Mouse (Mus musculus) brown adipose tissue, adult 24 weeks (tissue): ENCODE data around the gene Map3k12. TPM values are rescaled to one million over a fixed set of nuclear protein-coding genes. Genes with fewer than 3 reads are reported as not detected.

Experiments
- H3K27ac ChIP-seq: fragments of 200-500 bp; replicated peaks from 2 replicates; pipeline ENCODE4 v1.5.1; 2012; ENCODE audit warnings: low read depth, mild to moderate bottlenecking, low read length
- H3K4me1 ChIP-seq: fragments of 200-500 bp; 2 replicates; pipeline ENCODE4 v1.6.1; 2012; ENCODE audit warnings: low read length, mixed read lengths; ENCODE audit not compliant: control insufficient read depth, insufficient read depth, insufficient read length
- H3K4me3 ChIP-seq: fragments of 200-500 bp; 2 replicates; pipeline ENCODE4 v1.5.1; 2012; ENCODE audit warnings: low read depth, mild to moderate bottlenecking, low read length, moderate library complexity; ENCODE audit not compliant: insufficient read depth
- polyA plus RNA-seq: library from polyadenylated mRNA; stranded (reverse); fragments of >200 nt; gene quantifications from 2 replicates; pipeline ENCODE4 v1.2.4, GENCODE M21; 2012; ENCODE audit not compliant: missing spikeins, insufficient read depth, insufficient read length

Map3k12 gene
- polyA plus RNA-seq, 1 experiment: 1.9 TPM

DNA sequence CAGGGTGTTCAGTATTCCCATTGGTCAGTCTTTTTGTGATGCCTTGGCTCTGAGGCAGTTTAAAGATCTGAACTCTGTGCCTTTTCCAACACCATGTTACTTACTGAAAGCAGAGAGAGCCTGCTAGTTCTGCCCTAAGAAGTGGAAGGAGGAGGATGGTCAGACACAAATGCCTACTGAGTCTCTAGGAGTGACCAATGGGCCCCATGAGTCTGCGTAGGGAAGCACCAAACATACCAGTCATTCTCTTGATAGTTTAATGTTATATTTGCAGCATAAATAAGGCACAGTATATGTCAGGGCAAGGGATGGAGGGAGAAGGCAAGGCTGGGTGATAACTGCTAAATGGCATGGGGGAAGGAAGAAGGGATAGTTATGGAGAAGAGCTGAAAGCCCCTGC is 11.5 kb upstream of the Map3k12 start:
- Histone ChIP-seq H3K27ac (no peak overlapping the region), H3K4me1 (no peaks in the 10 kb centered on the region), H3K4me3 (no peak overlapping the region)

DNA sequence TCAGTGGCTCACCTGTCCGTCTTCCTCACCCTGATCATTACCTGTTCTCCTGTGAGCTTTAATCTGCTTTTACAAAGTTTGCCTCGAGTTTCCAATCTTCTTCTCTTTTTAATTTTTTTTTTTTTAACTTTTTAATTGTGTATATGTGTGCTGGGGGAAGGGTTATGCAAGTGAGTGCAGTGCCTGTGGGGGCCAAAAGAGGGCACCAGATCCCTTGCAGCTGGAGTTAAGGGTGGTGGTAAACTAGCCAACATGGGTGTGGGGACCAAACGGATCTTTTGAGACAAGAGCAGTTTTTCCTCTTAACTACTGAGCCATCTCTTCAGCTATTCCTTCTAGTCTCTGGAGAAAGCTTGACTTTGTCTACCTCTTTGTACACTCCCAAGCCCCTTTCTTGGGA is 11.1 kb upstream of the Map3k12 start:
- no peaks in the 10 kb centered on the region for H3K4me1 ChIP-seq

DNA sequence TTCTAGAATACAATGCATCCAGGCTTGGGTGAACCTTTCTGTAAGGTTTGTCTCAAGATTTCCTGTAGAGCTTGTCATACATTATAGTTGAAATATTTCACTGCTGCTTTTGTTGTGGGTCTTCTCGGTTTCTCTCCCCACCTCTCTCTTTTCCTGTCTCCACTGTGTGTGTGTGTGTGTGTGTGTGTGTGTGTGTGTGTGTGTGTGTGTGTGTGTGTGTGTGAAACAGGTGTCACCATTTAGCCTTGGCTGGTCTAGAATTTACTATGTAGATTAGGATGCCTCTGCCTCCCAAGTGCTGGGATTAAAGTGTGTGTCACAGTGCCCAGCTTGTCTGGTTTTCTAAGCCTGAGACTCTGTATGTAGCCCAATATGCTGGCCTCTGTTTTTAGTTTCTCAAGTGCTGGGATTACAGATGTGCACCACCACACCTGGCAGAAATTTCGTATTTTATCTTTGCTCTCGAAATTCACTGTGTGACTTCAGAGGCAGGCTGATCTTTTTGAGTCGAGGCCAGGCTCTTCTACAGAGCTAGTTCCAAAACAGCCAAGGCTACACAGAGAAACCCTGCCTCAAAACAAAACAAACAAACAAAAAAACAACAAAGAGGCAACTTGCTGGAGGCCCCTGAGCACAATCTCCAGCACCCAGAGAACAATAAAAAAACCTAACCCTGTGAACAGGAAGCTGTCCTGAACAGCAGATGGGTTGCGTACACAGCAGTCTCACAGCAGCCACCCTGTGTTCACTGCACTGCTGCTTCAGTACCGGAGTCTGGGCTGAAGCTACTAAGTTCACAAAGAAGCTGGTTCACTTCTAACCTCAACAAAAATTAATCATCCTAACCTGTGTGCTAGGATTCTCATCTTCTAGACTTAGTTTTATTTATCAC is 9.5 kb upstream of the Map3k12 start:
- no peaks in the 10 kb centered on the region for H3K4me1 ChIP-seq
- H3K27ac ChIP-seq: no peak overlapping the region
- no peak overlapping the region for H3K4me3 ChIP-seq

More for the DNA sequence above, 11.1 kb upstream of the Map3k12 start:
- Histone ChIP-seq H3K27ac (no peak overlapping the region), H3K4me3 (no peak overlapping the region)

DNA sequence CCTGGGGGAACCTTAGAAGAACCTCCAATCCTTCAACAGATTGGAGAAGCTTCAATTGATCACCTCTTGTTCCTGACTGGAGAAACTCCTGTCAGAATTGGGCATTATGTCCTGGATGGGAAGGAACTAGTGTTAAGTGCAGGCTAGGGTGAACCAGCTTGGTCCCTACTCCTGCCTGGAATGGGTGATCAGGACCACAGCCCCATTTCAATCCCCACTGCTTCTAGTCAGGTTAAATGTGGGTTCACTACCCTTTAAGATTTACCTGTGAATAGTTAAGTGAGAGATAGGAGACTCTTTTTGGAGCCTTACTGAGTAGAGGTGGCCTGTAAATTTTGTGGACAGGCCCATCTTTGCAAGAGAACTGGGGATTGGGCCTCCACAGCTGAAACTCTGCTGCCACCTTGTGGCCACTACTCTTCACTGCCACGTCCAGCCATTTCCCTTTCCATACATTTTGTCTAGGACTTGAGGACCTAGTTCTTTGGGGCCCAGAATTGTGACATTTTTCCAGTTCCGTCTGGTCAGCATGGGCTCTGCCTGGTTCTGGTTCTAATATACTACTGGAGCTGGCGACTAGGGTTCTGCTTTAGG is 8.1 kb upstream of the Map3k12 start, which contains the start of gene Npff:
Gene Npff (minus strand): TSS at position 51 of the 594 bp plus-strand sequence.
- no peak within 1 kb of the TSS for H3K4me3 ChIP-seq
- no peaks in the 10 kb centered on the region for H3K4me1 ChIP-seq
- no peak within 1 kb of the TSS for H3K27ac ChIP-seq

DNA sequence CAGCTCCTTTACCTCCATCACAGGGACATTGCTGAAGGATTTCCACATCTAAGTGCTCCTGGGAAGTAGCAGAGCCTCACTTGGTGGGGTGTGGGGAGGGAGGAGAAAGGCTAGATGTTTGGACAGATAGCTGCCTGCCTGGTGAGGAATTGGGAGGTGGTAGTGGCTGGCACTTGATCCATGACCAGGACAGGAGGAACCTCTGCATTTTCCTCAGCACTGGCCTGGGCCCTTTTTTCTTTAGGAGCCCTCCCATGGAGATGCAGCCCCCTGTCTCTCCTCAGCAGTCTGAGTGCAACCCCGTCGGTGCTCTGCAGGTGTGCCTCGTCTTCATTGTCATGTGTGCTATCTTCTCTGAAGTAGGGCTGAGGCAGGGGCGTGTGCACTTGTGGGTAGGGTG is 4.6 kb upstream of the Map3k12 start:
- Histone ChIP-seq H3K4me1 (no peaks in the 10 kb centered on the region; the same call in 1 of the 2 replicates), H3K27ac (no peak overlapping the region), H3K4me3 (no peak overlapping the region)

DNA sequence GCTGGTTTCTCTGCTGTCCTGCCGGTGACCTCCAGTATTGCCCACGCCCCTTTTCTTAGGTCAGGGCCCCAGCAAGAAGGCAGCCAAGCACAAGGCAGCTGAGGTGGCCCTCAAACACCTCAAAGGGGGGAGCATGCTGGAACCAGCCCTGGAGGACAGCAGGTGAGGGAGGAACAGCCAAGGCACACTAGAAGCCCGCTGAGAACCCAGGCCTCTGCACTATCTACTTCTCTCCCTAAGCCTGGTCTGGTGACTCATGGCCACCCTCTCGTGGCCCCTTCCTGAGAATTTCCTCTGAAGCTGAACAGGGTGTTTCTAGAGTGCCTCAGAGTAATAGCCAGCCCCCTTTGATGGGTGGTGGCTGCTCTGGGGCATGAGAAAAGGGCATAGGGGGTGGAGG is 3.6 kb upstream of the Map3k12 start:
- no peak overlapping the region for H3K27ac ChIP-seq
- H3K4me3 ChIP-seq: no peak overlapping the region
- peaks cover 4% of the 10 kb centered on the region; the same call in 1 of the 2 replicates for H3K4me1 ChIP-seq

DNA sequence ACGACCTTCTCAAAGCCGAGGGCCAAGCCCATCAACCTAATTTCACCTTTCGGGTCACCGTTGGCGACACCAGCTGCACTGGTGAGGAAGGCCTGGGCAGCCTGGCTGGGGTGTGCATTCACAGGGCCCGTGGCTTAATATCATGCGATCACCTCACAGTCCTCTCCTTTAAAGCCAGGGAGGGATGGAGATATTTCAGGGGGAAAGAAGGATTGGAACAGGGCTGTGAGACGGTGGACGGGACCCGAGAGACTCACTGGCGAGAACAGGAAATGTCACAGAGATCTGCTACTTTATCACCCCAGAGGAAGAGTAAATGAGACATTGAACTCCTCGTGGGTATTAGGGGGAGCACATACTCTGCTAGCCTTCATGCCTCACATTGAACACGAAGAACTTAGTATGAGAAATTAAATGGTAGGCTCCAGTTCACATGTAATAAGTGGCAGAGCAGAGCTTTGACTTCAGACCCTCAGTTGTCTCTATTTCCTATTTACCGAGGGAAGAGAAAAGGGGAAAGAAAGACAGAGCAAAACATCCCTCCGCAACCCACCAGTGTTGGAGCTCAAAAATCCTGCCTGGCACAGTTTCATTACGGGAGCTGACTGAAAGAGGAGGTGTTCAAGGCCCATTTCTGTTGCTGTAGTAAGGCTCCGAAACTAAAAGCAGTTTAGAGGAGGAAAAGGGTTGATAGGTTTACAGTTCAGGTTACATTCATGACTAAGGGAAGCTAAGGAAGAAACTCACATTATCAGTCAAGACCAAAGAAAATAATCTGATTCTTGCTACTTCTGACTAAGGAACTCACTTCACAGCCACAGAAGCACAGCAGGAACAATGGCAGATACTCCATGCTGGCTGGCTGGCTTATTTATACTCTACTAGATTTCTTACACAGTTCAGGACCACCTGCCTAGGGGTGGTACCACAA is 2.6 kb upstream of the Map3k12 start:
- H3K27ac ChIP-seq: no peak overlapping the region
- H3K4me1 ChIP-seq: peaks cover 4% of the 10 kb centered on the region; the same call in 1 of the 2 replicates
- peak overlapping the region; percentile 81 for H3K4me3 ChIP-seq

DNA sequence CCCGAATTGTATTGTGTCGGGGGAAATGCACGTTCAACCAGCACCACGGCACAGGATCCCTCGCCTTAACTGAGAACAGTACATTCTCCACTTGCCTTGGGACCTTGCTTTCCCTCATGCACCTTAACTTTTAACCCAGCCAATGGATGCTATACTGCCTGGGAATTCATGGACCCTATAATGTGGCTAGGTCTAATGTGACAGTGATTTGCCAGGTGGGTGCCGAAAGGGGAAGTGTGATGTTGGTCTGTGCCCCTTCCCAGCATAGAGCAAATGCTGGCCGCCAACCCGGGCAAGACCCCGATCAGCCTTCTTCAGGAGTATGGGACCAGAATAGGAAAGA is 2.0 kb upstream of the Map3k12 start:
- H3K4me1 ChIP-seq: peaks cover 4% of the 10 kb centered on the region; the same call in 1 of the 2 replicates
- peak overlapping the region; percentile 81 for H3K4me3 ChIP-seq
- H3K27ac ChIP-seq: peak overlapping the region; percentile 50

DNA sequence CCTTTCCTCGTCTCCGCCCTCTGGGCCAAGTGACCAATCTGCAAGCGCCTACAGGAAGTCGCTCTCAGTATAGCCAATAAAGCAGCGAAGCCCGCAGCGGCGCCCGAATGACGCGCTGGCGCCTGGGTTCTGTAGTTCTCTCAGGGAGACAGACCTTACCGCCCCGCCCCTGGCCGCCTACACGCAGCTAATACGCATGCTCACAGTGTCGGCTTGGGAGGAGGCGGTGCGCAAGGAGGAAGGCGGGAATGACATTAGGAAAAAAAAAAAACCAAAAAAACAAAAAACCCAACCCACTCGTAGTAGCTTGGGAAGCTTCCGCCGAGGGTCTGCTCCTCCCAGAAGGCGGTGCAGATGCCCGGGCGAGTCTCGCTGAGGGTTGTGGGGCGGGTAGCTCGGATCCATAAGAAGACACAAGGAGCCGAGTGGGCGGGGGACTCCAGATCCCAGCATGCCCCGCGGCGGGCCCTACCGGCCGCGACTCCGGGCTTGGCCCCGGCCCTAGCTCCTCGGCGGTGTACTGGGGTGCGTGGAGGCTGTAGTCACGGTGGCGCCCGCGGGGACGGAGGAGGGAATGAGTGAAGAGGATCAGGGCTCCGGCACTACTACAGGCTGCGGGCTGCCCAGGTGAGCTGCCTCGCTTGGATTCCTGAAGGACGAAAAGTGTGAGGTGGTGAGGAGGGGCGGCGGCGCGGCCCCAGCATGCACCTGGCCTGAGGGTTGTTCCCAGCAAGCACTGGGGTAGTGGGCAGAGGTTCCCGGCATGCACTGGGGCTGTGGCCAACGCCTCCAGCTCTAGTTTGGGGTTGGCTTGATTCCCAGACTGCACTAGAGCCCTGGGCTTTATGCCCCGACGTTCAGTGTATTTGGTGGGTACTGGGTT is 1.4 kb upstream of the Map3k12 start, which contains the start of gene Tarbp2:
Gene Tarbp2 (plus strand): TSS at position 217 of the 883 bp plus-strand sequence.
- H3K27ac ChIP-seq: peak within 1 kb of the TSS; percentile 98
- H3K4me1 ChIP-seq: peaks cover 4% of the 10 kb centered on the region; the same call in 1 of the 2 replicates
- H3K4me3 ChIP-seq: peak within 1 kb of the TSS; percentile 81

DNA sequence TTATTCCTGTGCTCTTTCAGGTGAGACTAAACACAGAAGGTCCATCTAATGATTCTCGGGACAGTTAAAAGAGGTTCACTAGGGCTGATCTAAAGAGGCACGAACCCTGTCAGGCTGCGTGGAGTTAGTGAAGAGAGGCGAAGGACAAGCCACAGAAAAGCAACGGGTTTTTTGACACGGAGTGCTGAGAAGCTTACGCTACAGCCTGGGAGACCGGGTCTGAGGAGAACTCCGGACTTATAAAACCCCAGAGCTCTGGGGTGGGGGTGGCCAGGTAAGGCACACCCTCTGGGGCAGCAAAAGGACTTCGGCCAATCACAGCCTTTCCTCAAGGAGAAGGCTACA is 739 bp upstream of the Map3k12 start:
- Histone ChIP-seq H3K4me3 (peak overlapping the region; percentile 67), H3K4me1 (peaks cover 4% of the 10 kb centered on the region; the same call in 1 of the 2 replicates), H3K27ac (peak overlapping the region; percentile 90)

DNA sequence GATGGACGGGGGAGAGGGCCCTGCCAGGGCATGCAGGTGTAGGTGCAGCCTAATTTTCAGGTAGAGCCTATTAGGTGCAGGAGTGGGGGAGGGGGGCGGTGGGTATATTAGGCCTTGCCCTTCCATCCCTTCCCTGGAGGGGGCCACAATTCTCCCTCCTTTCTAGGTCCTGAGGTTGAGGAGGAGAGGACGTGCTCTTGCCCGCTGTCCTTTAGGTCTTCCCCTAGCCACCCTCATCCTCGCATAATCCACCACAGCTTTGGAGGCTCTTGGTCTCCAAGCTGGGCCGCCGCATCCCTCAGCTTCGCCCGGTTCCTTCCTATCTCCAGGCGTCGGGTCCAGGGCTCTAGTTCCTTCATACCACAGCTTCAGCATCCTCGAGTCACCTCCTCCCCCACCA is 571 bp downstream of the Map3k12 start:
- peak overlapping the region; percentile 67 for H3K4me3 ChIP-seq
- peaks cover 4% of the 10 kb centered on the region; the same call in 1 of the 2 replicates for H3K4me1 ChIP-seq
- H3K27ac ChIP-seq: no peak overlapping the region

DNA sequence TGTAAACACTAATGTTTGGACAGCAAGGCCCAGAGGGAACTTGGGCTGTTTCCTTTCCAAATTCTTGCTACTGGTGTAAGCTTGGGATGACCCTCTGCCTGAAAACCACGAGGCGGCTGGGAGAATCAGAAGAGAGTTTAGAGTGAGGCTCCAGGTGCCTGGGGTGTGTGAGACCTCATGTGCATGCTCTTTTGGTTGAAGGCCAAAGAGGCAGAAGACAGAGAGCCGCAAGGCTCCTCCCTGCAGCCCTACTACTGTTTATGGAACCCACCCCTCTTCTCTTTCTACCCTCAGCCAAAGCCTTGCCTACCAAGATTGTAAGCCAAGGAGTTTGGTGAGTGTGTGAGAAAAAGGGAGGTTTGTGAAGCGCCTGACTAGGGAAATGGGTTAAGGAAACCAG is 1.1 kb downstream of the Map3k12 start:
- Histone ChIP-seq H3K4me3 (peak overlapping the region; percentile 67), H3K4me1 (peaks cover 4% of the 10 kb centered on the region; the same call in 1 of the 2 replicates), H3K27ac (no peak overlapping the region)

DNA sequence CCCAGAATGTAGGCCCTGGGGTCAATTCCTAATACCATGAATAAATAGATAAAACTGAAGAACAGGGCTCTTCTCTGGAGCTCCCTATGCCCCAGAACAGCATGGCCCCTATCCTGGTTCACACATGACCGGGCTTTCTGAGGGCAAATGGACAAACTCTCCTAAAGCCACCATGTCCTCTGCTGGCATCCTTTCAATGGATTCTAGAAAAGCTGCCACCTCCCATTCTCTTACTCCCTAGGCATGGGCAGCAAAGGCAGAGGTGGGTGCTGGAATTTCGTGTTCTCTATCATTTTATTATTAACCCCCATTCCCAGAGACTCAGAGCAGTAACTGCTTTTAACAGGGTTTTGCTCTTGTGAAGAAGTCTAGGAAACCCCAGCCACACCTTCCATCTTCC is 1.6 kb downstream of the Map3k12 start:
- Histone ChIP-seq H3K4me3 (no peak overlapping the region), H3K4me1 (peaks cover 4% of the 10 kb centered on the region; the same call in 1 of the 2 replicates), H3K27ac (no peak overlapping the region)

DNA sequence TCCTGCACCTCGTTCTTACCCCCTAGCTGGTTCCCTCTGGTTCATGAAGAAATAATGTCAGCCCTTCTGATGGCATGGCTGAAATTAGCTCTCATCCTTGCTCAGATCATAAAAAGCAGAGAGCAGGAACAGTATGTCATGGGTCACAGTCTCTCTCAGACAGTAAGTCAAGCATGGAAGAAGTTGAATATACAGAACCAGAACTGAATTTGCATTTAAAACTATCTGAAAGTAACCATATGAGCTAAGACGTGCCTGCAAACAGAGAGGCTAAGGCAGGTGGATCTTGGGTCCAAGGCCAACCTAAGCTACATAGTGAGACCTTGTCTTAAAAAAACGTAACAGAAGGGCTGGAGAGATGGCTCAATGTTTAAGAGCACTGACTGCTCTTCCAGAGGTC is 3.9 kb downstream of the Map3k12 start:
- Histone ChIP-seq H3K27ac (no peak overlapping the region), H3K4me3 (no peak overlapping the region), H3K4me1 (peaks cover 4% of the 10 kb centered on the region; the same call in 1 of the 2 replicates)
